Mouse (Mus musculus): Measurements from ENCODE around the gene Insl3.
"Not testable (repeated sequence)": the region's sequence is repeated elsewhere in the genome, so short reads cannot be mapped to it uniquely, and the experiment has no call there.

Insl3 gene

DNA sequence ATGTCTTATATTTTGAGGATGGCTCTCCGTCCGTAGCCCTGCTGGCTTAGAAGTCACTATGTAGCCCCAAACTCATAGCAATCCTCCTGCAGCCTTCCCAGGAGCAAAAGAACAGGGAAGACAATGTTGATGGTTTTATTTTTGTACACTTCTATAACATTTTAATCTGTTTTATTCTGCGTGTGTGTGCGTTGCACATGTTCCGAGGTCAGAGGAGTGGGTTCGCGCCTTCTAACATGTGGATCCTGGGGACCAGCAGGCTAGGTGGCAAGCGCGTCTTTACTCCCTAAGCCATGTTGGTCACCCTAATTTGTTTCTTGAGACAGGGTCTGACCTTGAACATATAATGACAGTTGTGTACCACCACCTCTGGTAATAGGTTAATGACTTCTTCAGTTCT lies 12.2 kb upstream of the Insl3 start:
- DNase-seq (ENCODE audit: low spot score in 2 of 2), result no peak

- no peak for DNase-seq (ENCODE audit: low spot score in 2 of 2)
Observed at GRCm38 (mm10) chr8:71677555-71677954, 11.5 kb upstream of the Insl3 start.

DNA sequence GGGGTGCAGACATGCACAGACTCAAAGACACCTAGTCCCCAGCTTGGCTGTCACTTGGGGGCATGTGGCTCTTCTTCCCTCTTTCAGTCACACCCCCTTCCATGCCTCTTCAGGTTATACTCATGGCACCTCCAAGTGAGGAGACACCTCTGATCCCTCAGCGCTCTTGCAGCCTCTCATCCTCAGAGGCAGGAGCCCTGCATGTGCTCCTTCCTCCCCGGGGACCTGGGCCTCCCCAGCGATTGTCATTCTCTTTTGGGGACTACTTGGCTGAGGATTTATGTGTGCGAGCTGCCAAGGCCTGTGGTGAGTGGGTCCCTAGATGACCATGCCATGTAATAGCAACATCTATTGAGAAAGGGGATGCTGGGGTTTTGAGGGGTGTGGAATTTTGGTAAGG lies 10.8 kb upstream of the Insl3 start:
- no peak for DNase-seq (ENCODE audit: low spot score in 2 of 2)

DNA sequence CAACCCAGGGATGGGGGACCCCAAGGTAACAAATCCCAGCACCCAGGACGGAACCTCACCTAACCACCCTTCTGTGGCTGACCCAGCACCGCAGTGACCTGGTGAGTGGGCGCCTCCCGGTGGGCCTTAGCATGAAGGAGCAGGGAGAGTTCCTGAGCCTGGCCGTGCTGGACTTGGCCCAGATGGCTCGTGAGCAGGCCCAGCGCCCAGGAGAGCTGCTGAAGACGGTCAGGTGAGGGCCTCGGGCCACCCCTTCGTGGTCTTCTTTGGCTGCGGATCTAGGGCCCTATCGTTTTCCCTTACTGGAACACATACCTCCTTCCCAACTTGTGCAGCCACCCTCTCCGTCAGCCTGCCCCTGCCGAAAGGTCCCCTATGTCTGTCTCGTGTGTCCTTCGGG lies 9.9 kb upstream of the Insl3 start:
- DNase-seq (ENCODE audit: low spot score in 2 of 2), result no peak

DNA sequence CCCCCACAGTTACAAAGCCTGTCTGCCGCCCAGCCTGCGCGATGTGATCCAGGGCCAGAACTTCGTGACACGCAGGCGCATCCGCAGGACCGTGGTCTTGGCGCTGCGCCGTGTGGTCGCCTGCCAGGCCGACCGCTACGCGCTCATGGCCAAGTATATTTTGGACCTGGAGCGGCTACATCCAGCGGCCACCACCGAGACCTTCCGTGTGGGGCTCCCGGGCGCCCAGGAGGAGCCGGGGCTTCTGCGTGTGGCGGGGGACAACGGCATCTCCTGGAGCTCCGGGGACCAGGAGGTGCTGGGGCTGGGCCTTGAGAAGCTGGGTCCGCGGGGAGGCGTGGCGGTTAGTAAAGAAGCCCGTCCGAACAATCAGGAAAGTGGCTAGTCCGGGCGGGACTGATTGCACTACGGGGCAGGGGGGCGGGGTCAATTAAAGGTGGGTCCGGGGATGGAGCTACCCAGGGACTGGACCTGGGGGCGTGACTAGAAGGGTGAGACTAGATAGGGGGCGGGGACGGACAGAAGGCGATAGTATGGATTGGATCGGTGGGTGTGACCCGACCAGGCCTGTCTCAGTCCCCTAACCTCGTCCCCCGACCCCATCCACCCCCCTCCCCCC lies 9.4 kb upstream of the Insl3 start:
- no peak for DNase-seq (ENCODE audit: low spot score in 2 of 2)

DNA sequence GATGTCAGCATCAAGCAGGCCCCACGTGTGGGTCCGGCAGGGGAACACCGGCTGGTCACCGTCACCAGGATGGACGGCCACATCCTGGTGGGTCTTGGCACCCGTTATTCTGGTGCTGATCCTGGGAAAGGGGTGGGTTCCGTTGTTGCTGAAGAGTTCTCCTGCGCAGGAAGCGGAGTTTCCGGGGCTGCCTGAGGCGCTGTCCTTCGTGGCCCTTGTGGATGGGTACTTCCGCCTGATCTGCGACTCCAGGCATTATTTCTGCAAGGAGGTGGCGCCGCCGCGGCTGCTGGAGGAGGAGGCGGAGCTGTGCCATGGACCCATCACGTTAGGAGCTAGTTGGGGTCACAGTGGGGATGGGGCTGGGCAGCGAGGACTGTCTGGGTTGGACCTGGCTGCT lies 8.5 kb upstream of the Insl3 start:
- DNase-seq (ENCODE audit: low spot score in 2 of 2), result no peak

GRCm38 (mm10) chr8:71681369-71681915 lies 7.6 kb upstream of the Insl3 start:
- no peak for DNase-seq (ENCODE audit: low spot score in 2 of 2)

DNA sequence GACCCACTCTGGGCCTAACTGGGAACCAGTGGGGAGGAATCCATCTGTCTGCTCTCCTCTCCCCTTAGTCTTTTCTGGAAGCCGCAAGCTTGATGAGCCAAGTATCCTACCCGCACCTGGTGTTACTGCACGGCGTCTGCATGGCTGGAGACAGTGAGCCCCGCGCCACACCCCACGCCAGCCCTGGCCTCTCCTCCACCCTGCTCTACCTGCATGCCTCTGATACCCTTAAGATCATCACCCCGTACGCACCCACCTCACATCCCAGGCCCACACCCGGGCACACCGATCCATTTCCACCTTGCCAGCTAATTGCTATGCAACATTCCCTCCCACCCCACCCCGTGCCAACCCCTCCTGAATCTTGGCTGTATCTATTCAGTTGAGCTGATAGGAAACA lies 6.2 kb upstream of the Insl3 start:
- no peak for DNase-seq (ENCODE audit: low spot score in 2 of 2)

GRCm38 (mm10) chr8:71684701-71685100 lies 4.3 kb upstream of the Insl3 start:
- DNase-seq (ENCODE audit: low spot score in 2 of 2), result no peak

DNA sequence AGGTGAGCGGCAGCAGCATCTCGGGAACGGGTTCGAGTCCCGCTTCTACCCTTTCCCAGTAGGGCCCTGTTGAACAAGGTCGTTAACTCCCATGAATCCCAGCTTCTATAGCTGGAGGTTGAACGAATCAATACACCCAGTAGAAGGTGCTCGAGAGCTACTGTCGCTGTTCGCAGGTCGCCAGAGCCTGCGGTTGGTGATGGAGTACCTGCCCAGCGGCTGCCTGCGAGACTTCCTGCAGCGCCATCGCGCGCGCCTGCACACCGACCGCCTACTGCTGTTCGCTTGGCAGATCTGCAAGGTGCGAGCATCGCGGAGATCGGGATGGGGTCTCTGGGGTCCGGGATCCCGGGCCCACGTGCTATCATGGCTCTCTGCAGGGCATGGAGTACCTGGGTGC lies 3.4 kb upstream of the Insl3 start:
- DNase-seq (ENCODE audit: low spot score in 2 of 2), result no peak

DNA sequence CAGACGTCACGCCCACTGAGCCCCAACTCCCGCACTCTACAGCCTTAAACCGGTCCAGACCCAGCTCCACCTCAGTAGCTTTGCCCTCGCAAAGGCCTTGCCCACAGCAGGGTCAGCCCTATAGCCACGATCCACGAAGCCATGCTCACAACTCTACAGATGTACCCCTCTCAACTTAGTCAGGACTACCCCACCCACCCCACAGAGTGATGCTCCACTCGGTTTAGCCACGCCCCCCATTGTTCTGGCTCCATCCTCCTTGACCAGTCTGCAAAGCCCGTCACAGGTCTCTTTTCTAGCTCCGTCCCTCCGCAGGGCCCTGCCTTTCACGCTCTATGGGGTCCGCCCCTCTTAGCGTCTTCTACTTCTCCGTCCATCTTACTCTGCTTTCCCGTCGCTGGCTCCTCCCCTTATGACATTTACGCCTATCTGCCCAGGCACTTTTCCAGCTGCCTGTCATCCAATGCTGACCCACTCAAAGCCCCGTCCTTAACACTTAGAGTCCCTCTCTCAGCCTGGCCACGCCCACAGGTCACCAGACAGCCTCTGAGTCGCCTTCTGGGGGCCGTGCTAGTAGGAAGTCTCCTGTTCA lies 2.8 kb upstream of the Insl3 start:
- DNase-seq (ENCODE audit: low spot score in 2 of 2), result no peak

DNA sequence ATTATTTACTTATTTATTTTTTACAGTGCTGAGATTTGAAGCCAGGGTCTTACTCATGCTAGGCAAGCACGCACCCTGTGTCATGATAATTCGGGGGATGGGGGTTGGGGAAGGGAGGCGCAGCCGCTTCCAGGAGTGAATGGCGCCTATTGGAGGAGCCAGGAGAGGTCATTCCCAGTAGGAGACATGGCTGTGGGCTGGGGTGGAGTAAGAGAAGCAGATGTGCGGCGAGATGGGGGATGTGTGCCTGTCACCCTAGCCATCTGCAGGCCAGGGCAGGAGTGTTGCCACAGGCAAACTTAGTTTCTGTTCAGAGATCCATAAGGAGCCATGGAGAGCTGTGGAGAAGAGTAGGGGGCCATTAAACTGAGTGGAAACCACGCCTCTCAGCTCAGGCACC lies 1.4 kb upstream of the Insl3 start:
- DNase-seq (ENCODE audit: low spot score in 2 of 2), result no peak

DNA sequence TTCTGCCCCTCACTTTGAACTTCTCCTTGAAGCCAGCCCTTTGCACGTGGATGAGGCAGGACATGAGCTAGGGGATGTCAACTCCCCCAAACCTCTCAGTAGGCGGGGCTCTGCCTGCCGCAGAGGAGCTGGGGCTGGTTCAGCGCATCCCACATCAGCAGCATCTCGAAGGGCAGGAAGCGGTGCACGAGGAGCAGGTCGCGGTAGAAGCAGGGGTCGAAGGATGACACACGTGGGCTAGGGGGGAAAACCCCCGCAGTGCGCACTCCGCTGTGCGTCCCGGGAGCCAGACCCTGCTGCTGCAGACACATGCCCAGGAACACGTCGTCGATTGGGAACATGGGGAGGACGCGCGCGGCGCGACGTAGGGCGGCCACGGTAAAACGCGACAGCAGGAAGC lies 3.5 kb downstream of the Insl3 start:
- no peak for DNase-seq (ENCODE audit: low spot score in 2 of 2)

DNA sequence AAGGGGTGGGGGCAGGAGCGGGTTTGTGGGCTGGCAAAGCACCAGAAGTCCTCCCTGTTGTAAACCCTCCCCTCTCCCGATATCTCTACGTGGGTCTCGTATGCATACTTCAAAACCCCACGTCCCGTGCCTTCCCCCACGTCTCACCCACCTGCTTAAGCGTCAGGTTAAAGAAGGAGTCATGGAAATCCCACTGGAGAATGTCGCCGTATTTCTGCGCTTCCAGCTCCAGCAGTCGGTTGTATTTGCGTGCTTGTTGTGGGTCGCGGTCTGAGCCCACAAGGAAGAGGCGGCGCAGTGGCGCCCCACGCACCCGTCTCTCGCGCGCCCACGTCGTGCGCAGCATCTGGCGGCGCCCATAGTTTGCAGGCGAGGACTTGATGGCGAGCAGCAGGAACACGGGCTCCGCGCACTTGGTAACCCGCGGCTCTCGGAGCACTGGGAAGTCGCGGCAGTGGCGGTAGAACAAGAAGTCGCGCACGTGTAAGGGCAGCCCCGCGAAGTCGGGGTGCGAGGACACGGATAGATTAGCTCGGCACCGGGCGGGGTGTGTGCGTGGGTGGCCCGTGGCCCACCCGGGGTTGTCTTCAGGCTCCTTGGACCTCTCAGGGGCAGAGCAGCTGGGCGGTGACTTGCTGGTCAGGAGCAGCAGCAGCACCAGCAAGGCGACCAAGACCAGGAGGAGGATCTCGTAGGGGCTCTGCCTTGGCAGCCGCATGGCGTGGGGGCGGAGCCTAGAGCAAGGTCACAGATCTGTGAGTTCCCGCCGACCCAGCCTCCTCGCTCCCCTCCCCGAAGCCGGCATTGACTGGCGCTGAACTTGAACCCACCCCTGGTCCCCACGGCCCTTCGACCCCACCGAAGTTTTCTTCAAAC lies 4.4 kb downstream of the Insl3 start:
- DNase-seq (ENCODE audit: low spot score in 2 of 2), result no peak

DNA sequence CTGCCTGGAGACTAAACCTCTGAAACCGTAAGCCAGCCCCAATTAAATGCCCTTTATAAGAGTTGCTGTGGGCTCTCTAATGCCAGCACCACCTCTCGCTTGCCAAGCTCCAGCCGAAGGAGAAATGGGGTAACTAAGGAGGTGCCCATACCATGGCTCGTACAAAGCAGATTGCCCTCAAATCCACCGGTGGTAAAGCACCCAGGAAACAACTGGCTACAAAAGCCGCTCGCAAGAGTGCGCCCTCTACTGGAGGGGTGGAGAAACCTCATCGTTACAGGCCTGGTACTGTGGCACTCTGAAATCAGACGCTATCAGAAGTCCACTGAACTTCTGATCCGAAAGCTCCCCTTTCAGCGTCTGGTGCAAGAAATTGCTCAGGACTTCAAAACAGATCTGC lies 6.4 kb downstream of the Insl3 start:
- DNase-seq (ENCODE audit: low spot score in 2 of 2), result not testable (repeated sequence)

- no peak for DNase-seq (ENCODE audit: low spot score in 2 of 2)
Observed at GRCm38 (mm10) chr8:71700493-71701269, 11.7 kb downstream of the Insl3 start.

DNA sequence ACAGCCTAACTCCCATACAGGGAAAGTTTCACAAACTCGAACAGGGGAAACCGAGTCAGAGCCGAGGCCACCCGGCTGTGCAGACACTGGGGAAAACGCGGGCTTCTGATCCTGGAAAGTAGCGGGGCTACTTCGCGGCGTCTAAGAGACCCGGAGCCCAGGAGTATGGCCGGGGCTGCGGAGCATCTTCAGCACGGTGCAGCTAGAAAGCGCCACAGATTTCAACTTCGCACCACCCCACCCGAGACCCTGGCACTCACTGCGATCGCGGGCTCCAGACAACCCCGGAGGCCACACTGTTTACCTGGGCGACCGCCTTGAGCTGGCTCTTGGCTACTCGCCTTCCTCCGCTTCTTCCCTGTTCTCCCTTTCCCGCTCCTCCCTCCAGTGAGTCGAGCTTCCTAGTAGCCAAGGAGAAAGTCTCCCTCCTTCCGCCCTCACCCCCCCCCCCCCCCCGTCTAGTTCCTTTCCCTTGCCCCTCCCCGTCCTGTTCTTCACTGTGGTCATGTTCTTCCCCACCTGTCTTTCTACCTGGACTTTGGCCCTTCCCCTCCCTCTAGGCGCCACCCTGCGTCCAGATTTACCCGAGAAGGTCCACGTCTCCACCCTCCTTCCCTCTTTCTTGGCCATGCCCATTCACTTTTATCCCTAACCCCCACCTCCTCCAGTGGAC lies 12.5 kb downstream of the Insl3 start, which contains the start of gene B3gnt3:
Gene B3gnt3 (minus strand): TSS at position 376 of the 673 bp plus-strand sequence.
- no peak for DNase-seq (ENCODE audit: low spot score in 2 of 2)

DNA sequence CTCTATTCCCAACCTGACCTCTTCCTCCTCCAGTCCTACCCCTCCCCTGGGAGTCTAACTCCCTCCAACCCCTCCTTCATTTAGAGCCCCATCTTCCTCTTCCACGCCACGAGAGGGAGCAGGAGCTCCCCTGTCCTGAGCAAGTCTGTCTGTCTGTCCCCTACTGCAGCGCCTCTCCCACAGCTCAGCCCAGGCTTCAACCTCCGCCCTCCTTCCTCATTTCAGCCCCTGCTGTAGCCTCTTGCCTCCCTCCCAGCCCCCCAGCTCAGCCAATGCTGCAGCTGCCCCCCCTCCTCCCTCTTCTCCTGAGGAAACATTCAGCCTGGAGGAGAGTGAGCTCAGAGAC lies 13.0 kb downstream of the Insl3 start:
- no peak for DNase-seq (ENCODE audit: low spot score in 2 of 2)

DNA sequence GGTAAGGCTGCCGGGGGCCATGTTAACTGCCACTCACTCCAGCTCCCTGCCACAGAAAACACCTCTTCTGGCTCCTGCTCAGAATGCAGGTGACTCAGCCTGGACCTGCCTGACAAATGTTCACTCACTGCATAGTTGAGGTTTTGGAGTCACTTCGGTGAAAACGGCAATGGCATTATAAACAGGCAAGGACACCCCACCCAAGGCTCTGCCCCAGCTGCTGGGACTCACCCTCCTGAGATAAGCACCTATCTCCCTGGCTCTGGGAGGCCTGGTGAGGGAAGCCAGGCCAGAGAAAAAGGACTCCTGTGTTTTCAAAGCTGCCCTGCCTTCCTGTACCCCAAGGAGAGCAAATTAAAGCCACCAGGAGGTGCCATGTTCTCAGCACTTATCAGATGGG lies 13.9 kb downstream of the Insl3 start:
- no peak for DNase-seq (ENCODE audit: low spot score in 2 of 2)

- DNase-seq (ENCODE audit: low spot score in 2 of 2), result not testable (repeated sequence)
Observed at GRCm38 (mm10) chr8:71703400-71703799, 14.4 kb downstream of the Insl3 start.

GRCm38 (mm10) chr8:71707874-71708273 lies 18.9 kb downstream of the Insl3 start:
- DNase-seq (ENCODE audit: low spot score in 2 of 2), result no peak
